Mouse (Mus musculus) hindbrain, postnatal 0 days (tissue): ENCODE data around the gene Nup85. TPM values are rescaled to one million over a fixed set of nuclear protein-coding genes. Genes with fewer than 3 reads are reported as not detected.

ENCODE experiments used
- ATAC-seq: fragments of 200-750 bp; cut with Nextera tagmentation; 2 replicates; pipeline ENCODE4 v1.8.0; 2017; ENCODE audit warnings: mild to moderate bottlenecking, moderate TSS enrichment, moderate library complexity
- DNase-seq: peaks from one replicate; pipeline ENCODE4 v3.0.0-alpha.2; 2015; ENCODE audit warnings: low spot score
- H3K27ac ChIP-seq: fragments of 300-500 bp; sonication (generic); 2 replicates; pipeline ENCODE4 v1.5.1; 2014; ENCODE audit warnings: mild to moderate bottlenecking
- H3K27me3 ChIP-seq: fragments of 300-500 bp; sonication (generic); 2 replicates; pipeline ENCODE4 v1.6.1; 2014; ENCODE audit warnings: low read length, mixed read lengths; ENCODE audit not compliant: insufficient read depth
- H3K36me3 ChIP-seq: fragments of 300-500 bp; sonication (generic); 2 replicates; pipeline ENCODE4 v1.6.1; 2014; ENCODE audit warnings: low read length, mixed read lengths; ENCODE audit not compliant: insufficient read depth
- H3K4me1 ChIP-seq: fragments of 300-500 bp; sonication (generic); 2 replicates; pipeline ENCODE4 v1.6.1; 2014; ENCODE audit warnings: antibody characterized with exemption, low read length, mixed read lengths; ENCODE audit not compliant: insufficient read depth
- H3K4me2 ChIP-seq: fragments of 300-500 bp; sonication (generic); 2 replicates; pipeline ENCODE4 v1.6.1; 2014; ENCODE audit warnings: low read depth, mild to moderate bottlenecking, low read length, moderate library complexity, mixed read lengths
- H3K4me3 ChIP-seq: fragments of 300-500 bp; sonication (generic); 2 replicates; pipeline ENCODE4 v1.5.1; 2014; ENCODE audit warnings: low read length
- H3K9ac ChIP-seq: fragments of 300-500 bp; sonication (generic); replicated peaks from 2 replicates; pipeline ENCODE4 v1.6.1; 2014; ENCODE audit warnings: mild to moderate bottlenecking, low read length, moderate library complexity, mixed read lengths
- H3K9me3 ChIP-seq: fragments of 300-500 bp; sonication (generic); 2 replicates; pipeline ENCODE4 v1.6.1; 2016; ENCODE audit warnings: low read length, mixed read lengths
- CTCF ChIP-seq: IDR thresholded peaks from 2 replicates; pipeline ENCODE4 v1.5.1; 2016; ENCODE audit warnings: antibody characterized with exemption, control low read depth, low read depth
- WGBS: fragments of 180-500 bp; shearing (Covaris S2); extraction: QIAGEN DNeasy Blood & Tissue Kit; methylation state at CpG from one replicate; pipeline ENCODE4 v1.1.7; 2014; 5-methylcytosine and 5-hydroxymethylcytosine counted together
- polyA plus RNA-seq: library from polyadenylated mRNA; unstranded; fragments of >200 nt; fragmentation: Nextera tagmentation; extraction: Ambion mirVana; gene quantifications from 2 replicates; pipeline ENCODE4 v1.2.1, GENCODE M21; 2015
- total RNA-seq: library from RNA; depleted of rRNA; stranded (reverse); fragments of >200 nt; gene quantifications from 2 replicates; pipeline ENCODE4 v1.2.3, GENCODE M21; 2014

Gene Nup85
- total and polyA plus RNA-seq, 2 experiments from 2014 or later: 61.9 to 80.7 TPM

GRCm38 (mm10) chr11:115612059-115612409, 47.8 kb downstream of the Nup85 start:
- peak overlapping the region; percentile 86; the same call in 1 of the 2 replicates for H3K27ac ChIP-seq
- DNase-seq: peak; percentile 75
- TF ChIP-seq CTCF: peak; percentile 14; the same call in 1 of the 2 replicates
- peaks cover 29% of the 10 kb centered on the region for H3K36me3 ChIP-seq
- peaks cover 6% of the 10 kb centered on the region; the same call in 1 of the 2 replicates for H3K4me1 ChIP-seq
- H3K4me3 ChIP-seq: peak overlapping the region; percentile 68
- WGBS: 2% methylated on average over 13 of the region's 13 CpGs
- no peaks in the 10 kb centered on the region for H3K9me3 ChIP-seq
- peak overlapping the region; percentile 74 for H3K9ac ChIP-seq
- peak; percentile 28; the same call in 1 of the 2 replicates for ATAC-seq
- H3K27me3 ChIP-seq: no peaks in the 10 kb centered on the region
- peak overlapping the region; percentile 95 for H3K4me2 ChIP-seq

DNA sequence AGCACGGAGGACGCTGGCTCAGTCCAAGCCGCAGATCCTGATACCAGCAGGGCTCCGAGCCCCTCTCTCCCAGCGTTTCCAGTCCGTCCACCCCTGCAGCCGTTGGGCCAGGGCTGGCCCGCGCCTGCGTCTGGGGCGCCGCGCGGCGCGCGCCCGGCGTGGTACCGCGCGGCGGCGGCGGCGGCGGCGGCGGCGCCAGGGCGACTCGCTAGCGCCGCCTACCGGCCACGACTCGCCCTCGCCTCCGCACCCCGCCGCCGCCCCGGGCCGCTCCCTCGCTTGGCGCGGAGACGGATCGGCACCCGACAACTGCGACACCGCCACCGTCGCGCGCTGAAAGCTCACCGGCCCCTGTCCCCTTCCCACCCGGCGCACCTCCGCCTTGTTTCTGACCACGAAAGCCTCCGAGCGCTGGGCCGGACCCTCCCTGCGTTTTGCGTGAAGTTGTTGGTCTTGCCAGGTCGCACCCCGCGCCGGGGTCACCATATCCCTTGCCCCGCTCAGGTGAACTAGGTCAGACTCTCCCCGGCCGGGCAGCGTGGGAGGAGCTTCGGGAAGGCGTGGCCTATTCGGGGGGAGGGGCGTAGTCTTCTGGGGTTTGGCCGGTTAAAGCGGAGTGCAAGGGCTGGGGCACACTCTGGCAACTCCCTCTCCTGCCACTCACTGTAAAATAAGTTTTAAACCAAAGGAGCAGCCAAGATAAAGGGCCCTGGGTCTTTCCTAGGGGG, 48.3 kb downstream of the Nup85 start, which contains the start of gene Mif4gd:
TSS of gene Mif4gd (minus strand) at position 560 of the 728 bp plus-strand sequence.
- H3K4me1 ChIP-seq: peaks cover 6% of the 10 kb centered on the region; the same call in 1 of the 2 replicates
- H3K9me3 ChIP-seq: no peaks in the 10 kb centered on the region
- no peaks in the 10 kb centered on the region for H3K27me3 ChIP-seq
- TF ChIP-seq CTCF: no peak; the same call in 1 of the 2 replicates
- peak; percentile 84 for DNase-seq
- ATAC-seq: peak; percentile 80
- H3K4me2 ChIP-seq: peak within 1 kb of the TSS; percentile 95
- H3K4me3 ChIP-seq: peak within 1 kb of the TSS; percentile 68
- peak within 1 kb of the TSS; percentile 74 for H3K9ac ChIP-seq
- WGBS: under 1% methylated on average over 68 of the region's 80 CpGs
- peaks cover 24% of the 10 kb centered on the region for H3K36me3 ChIP-seq
- H3K27ac ChIP-seq: peak within 1 kb of the TSS; percentile 86

DNA sequence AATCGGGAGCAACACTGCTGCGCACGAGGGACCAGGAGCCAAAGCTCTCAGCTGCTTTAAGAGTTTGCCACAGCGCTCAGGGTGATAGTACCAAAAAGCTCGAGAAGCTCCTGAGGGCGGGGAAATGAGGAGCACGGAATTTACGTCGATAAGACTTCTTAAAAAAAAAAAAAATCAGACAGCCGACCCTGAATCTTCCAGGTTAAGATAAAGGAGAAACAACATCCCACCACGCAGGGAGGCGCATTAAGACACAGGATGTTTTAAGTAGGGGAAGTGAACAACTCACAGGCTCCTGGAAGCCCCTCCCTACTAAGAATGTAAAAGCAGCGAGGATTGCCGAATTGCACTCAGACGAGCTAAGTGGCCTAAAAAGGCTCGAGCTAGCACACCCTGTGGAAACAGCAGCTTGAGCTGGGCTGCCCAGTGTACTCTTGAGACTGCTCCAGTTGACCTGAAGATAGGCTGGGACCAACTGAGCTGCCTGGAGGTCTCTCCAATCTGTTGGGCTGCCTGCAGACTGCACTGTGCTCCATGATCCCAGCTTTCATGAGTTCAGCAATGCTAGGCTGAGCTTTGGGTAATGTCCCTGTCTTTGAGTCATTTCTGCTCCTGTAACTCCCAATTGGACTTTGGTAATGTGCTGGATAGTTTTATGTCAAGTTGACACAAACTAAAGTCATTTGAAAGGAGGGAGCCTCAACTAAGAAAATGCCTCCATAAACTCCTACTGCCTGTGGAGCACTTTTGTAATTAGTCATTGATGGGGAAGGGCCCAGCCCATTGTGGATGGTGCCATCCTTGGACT, 49.1 kb downstream of the Nup85 start:
- ATAC-seq: no peak
- Histone ChIP-seq H3K36me3 (peaks cover 16% of the 10 kb centered on the region), H3K4me1 (peaks cover 6% of the 10 kb centered on the region; the same call in 1 of the 2 replicates), H3K4me3 (peak overlapping the region; percentile 68), H3K27ac (peak overlapping the region; percentile 86), H3K9ac (peak overlapping the region; percentile 74), H3K9me3 (no peaks in the 10 kb centered on the region), H3K27me3 (no peaks in the 10 kb centered on the region), H3K4me2 (peak overlapping the region; percentile 95)
- no peak for TF ChIP-seq CTCF
- DNase-seq: no peak
- WGBS: under 1% methylated on average over 16 of the region's 16 CpGs

- WGBS: 85% methylated on average over 10 of the region's 10 CpGs
- no peak overlapping the region for H3K9ac ChIP-seq
- DNase-seq (no peak), ATAC-seq (no peak)
- H3K4me3 ChIP-seq: no peak overlapping the region
- peaks cover 14% of the 10 kb centered on the region; the same call in 1 of the 2 replicates for H3K36me3 ChIP-seq
- H3K4me2 ChIP-seq: no peak overlapping the region
- peaks cover 6% of the 10 kb centered on the region; the same call in 1 of the 2 replicates for H3K4me1 ChIP-seq
- TF ChIP-seq CTCF: no peak
- H3K27me3 ChIP-seq: no peaks in the 10 kb centered on the region
- H3K9me3 ChIP-seq: no peaks in the 10 kb centered on the region
- H3K27ac ChIP-seq: no peak overlapping the region
These were observed 50.3 kb downstream of the Nup85 start for GRCm38 (mm10) chr11:115614346-115615107.

DNA sequence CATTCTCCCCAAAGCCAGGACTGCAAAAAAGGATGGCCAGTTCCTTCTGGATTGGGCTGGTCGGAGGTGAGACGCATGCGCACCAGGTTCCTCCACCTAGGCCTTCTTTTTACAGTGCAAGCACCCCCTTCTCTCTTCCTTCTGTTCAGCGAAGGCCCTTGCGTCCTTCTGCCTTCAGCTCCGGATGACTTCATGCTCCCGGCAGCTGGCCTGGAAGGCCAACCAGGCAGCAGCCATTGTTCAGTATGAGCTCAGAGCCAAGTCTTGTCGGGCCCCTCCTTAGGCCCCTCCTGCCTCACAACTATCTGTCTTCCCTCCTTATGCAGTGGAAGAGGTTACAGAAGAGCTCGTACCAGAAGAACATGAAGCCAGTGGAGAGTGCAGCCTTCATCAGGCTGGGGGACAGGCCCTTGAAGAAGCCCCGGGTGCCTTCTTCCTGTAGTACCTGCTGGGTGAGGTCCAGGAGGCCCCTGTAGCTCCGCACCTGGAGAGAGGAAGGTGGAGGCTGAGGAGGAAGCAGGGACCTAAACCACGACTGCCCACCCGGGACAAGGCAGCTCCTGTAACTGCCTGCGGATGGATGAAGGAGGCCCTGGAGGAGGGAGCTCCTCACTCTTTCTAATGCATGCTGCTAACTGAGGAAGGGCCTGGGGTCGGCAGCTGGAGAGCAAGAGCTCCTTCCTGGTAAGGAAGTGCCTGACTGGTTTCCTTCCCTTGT, 51.0 kb downstream of the Nup85 start:
- DNase-seq: no peak
- no peak overlapping the region for H3K4me2 ChIP-seq
- ATAC-seq: no peak
- peaks cover 6% of the 10 kb centered on the region; the same call in 1 of the 2 replicates for H3K4me1 ChIP-seq
- H3K27me3 ChIP-seq: no peaks in the 10 kb centered on the region
- no peak overlapping the region for H3K27ac ChIP-seq
- peaks cover 21% of the 10 kb centered on the region; the same call in 1 of the 2 replicates for H3K36me3 ChIP-seq
- no peak for TF ChIP-seq CTCF
- no peaks in the 10 kb centered on the region for H3K9me3 ChIP-seq
- no peak overlapping the region for H3K9ac ChIP-seq
- whole genome bisulfite sequencing: 77% methylated on average over 15 of the region's 15 CpGs
- H3K4me3 ChIP-seq: no peak overlapping the region
